Mouse (Mus musculus) MEL (cell line): ENCODE measurements at regions not wholly inside any gene's neighbourhood (a gene's known extent, or its start where the extent isn't known, plus 50 kb on each side); places are given as distances from the start of the nearest gene placed in this dataset.

Source experiments
- DNase-seq: peaks from one replicate; pipeline ENCODE4 v3.0.0; 2011; ENCODE audit warnings: low read depth, low spot score
- H3K27ac ChIP-seq: 2 replicates; pipeline ENCODE4 v1.5.1; 2012; ENCODE audit warnings: low read depth, mild to moderate bottlenecking, control low read depth, low read length, moderate library complexity; ENCODE audit not compliant: control insufficient read depth
- H3K27me3 ChIP-seq, 2 experiments: fragments of 150-350 bp in 1 of 2; sonication (generic) in 1 of 2; 2 replicates each; pipeline ENCODE4 v1.6.1; 2012; ENCODE audit warnings: low read length in 2 of 2, mild to moderate bottlenecking in 2 of 2, improper control_type of control experiment in 1 of 2, moderate library complexity in 1 of 2; ENCODE audit not compliant: insufficient read depth in 2 of 2, control insufficient read depth in 1 of 2
- H3K36me3 ChIP-seq, 2 experiments: 2 replicates each; pipeline ENCODE4 v1.6.1; 2012 to 2014; ENCODE audit warnings: low read length in 2 of 2, improper control_type of control experiment in 1 of 2, inconsistent platforms in 1 of 2, mild to moderate bottlenecking in 1 of 2; ENCODE audit not compliant: insufficient read depth in 2 of 2, control insufficient read depth in 1 of 2
- H3K4me1 ChIP-seq, 2 experiments: fragments of 150-350 bp in 1 of 2; sonication (generic) in 1 of 2; 2 replicates each; pipeline ENCODE4 v1.6.1; 2012; ENCODE audit warnings: low read length in 2 of 2, improper control_type of control experiment in 1 of 2, mild to moderate bottlenecking in 1 of 2; ENCODE audit not compliant: insufficient read depth in 2 of 2, control insufficient read depth in 1 of 2
- H3K4me3 ChIP-seq, 2 experiments: fragments of 150-350 bp in 1 of 2; sonication (generic) in 1 of 2; 2 replicates each; pipeline ENCODE4 v1.5.1; 2012; ENCODE audit warnings: low read depth in 2 of 2, low read length in 2 of 2, mild to moderate bottlenecking in 2 of 2, moderate library complexity in 2 of 2, control low read depth in 1 of 2, improper control_type of control experiment in 1 of 2; ENCODE audit not compliant: control insufficient read depth in 1 of 2, insufficient read depth in 1 of 2
- H3K79me2 ChIP-seq: 2 replicates; pipeline ENCODE4 v1.6.1; 2012; ENCODE audit warnings: mild to moderate bottlenecking, low read length, moderate library complexity; ENCODE audit not compliant: control insufficient read depth, poor library complexity, insufficient read depth
- H3K9ac ChIP-seq: 2 replicates; pipeline ENCODE4 v1.6.1; 2012; ENCODE audit warnings: low read depth, mild to moderate bottlenecking, control low read depth, low read length, moderate library complexity; ENCODE audit not compliant: control insufficient read depth, poor library complexity, severe bottlenecking
- H3K9me3 ChIP-seq: fragments of 150-350 bp; sonication (generic); replicated peaks from 2 replicates; pipeline ENCODE4 v1.6.1; 2012; ENCODE audit warnings: mild to moderate bottlenecking, low read length, improper control_type of control experiment, moderate library complexity; ENCODE audit not compliant: insufficient read depth
- CHD1 ChIP-seq: IDR thresholded peaks from 2 replicates; pipeline ENCODE4 v1.6.1; 2012; ENCODE audit warnings: low read depth, mild to moderate bottlenecking, inconsistent platforms, low read length, improper control_type of control experiment
- CTCF ChIP-seq, 3 experiments: IDR thresholded peaks in 2 of 3; conservative IDR thresholded peaks in 1 of 3; 2 replicates each; pipeline ENCODE4 v1.5.1; 2011 to 2012; ENCODE audit warnings: low read length in 3 of 3, low read depth in 2 of 3, mild to moderate bottlenecking in 2 of 3, improper control_type of control experiment in 1 of 3, inconsistent platforms in 1 of 3, mixed read lengths in 1 of 3, moderate library complexity in 1 of 3; ENCODE audit not compliant: control insufficient read depth in 1 of 3, insufficient read depth in 1 of 3, poor library complexity in 1 of 3, severe bottlenecking in 1 of 3
- E2F4 ChIP-seq: IDR thresholded peaks from 2 replicates; pipeline ENCODE4 v1.6.1; 2011; ENCODE audit warnings: low read depth, low read length, improper control_type of control experiment, borderline replicate concordance
- ELF1 ChIP-seq: IDR thresholded peaks from 2 replicates; pipeline ENCODE4 v1.6.1; 2014; ENCODE audit warnings: low read depth, mild to moderate bottlenecking, inconsistent platforms, low read length, improper control_type of control experiment, moderate library complexity
- EP300 ChIP-seq, 2 experiments: IDR thresholded peaks; 2 replicates each; pipeline ENCODE4 v1.6.1; 2011; ENCODE audit warnings: improper control_type of control experiment in 2 of 2, low read length in 2 of 2, low read depth in 1 of 2, mild to moderate bottlenecking in 1 of 2
- ETS1 ChIP-seq: IDR thresholded peaks from 2 replicates; pipeline ENCODE4 v1.6.1; 2012; ENCODE audit warnings: low read depth, mild to moderate bottlenecking, inconsistent platforms, low read length, improper control_type of control experiment, moderate library complexity
- GABPA ChIP-seq: IDR thresholded peaks from 2 replicates; pipeline ENCODE4 v1.6.1; 2012; ENCODE audit warnings: low read depth, mild to moderate bottlenecking, inconsistent platforms, low read length, improper control_type of control experiment, moderate library complexity
- GATA1 ChIP-seq: IDR thresholded peaks from 2 replicates; pipeline ENCODE4 v1.6.1; 2011; ENCODE audit warnings: low read depth, low read length, improper control_type of control experiment
- KAT2A ChIP-seq: conservative IDR thresholded peaks from 2 replicates; pipeline ENCODE4 v1.6.1; 2012; ENCODE audit warnings: low read depth, low read length, improper control_type of control experiment, inconsistent platforms
- MAX ChIP-seq: IDR thresholded peaks from 2 replicates; pipeline ENCODE4 v1.6.1; 2011; ENCODE audit warnings: low read length, improper control_type of control experiment
- MAZ ChIP-seq: IDR thresholded peaks from 2 replicates; pipeline ENCODE4 v1.6.1; 2012; ENCODE audit warnings: low read depth, mild to moderate bottlenecking, inconsistent platforms, low read length, improper control_type of control experiment
- MEF2A ChIP-seq: IDR thresholded peaks from 2 replicates; pipeline ENCODE4 v1.6.1; 2014; ENCODE audit warnings: low read depth, mild to moderate bottlenecking, inconsistent platforms, low read length, improper control_type of control experiment; ENCODE audit not compliant: poor library complexity, insufficient replicate concordance, severe bottlenecking; ENCODE audit errors: extremely low read depth
- MXI1 ChIP-seq: IDR thresholded peaks from 2 replicates; pipeline ENCODE4 v1.6.1; 2011; ENCODE audit warnings: mild to moderate bottlenecking, low read depth, low read length, improper control_type of control experiment
- MYC ChIP-seq: IDR thresholded peaks from 2 replicates; pipeline ENCODE4 v1.6.1; 2011; ENCODE audit warnings: low read depth, mild to moderate bottlenecking, low read length, improper control_type of control experiment, moderate library complexity
- POLR2A ChIP-seq, 2 experiments: IDR thresholded peaks; 2 replicates each; pipeline ENCODE4 v1.6.1; 2011 to 2012; ENCODE audit warnings: low read length in 2 of 2, mild to moderate bottlenecking in 2 of 2, control low read depth in 1 of 2, improper control_type of control experiment in 1 of 2, low read depth in 1 of 2, moderate library complexity in 1 of 2; ENCODE audit not compliant: control insufficient read depth in 1 of 2, insufficient read depth in 1 of 2, poor library complexity in 1 of 2
- POLR2AphosphoS5 ChIP-seq: IDR thresholded peaks from 2 replicates; pipeline ENCODE4 v1.6.1; 2012; ENCODE audit warnings: low read depth, borderline replicate concordance, mild to moderate bottlenecking, inconsistent platforms, low read length, moderate library complexity, mixed read lengths
- RAD21 ChIP-seq: IDR thresholded peaks from 2 replicates; pipeline ENCODE4 v1.6.1; 2011; ENCODE audit warnings: mild to moderate bottlenecking, low read depth, low read length, improper control_type of control experiment
- RCOR1 ChIP-seq: IDR thresholded peaks from 2 replicates; pipeline ENCODE4 v1.6.1; 2012; ENCODE audit warnings: low read depth, mild to moderate bottlenecking, inconsistent platforms, low read length, improper control_type of control experiment
- SIN3A ChIP-seq: IDR thresholded peaks from 2 replicates; pipeline ENCODE4 v1.6.1; 2012; ENCODE audit warnings: low read length, improper control_type of control experiment, inconsistent platforms
- TBP ChIP-seq: IDR thresholded peaks from 2 replicates; pipeline ENCODE4 v1.8.0; 2011; ENCODE audit warnings: low read depth, low read length, improper control_type of control experiment
- TCF12 ChIP-seq: IDR thresholded peaks from 2 replicates; pipeline ENCODE4 v1.6.1; 2014; ENCODE audit warnings: low read depth, mild to moderate bottlenecking, inconsistent platforms, low read length, improper control_type of control experiment, moderate library complexity
- UBTF ChIP-seq: IDR thresholded peaks from 2 replicates; pipeline ENCODE4 v1.6.1; 2012; ENCODE audit warnings: low read depth, mild to moderate bottlenecking, inconsistent platforms, low read length, improper control_type of control experiment, moderate library complexity, borderline replicate concordance; ENCODE audit not compliant: insufficient read depth
- ZC3H11A ChIP-seq: IDR thresholded peaks from 2 replicates; pipeline ENCODE4 v1.6.1; 2012; ENCODE audit warnings: low read depth, mild to moderate bottlenecking, inconsistent platforms, low read length, improper control_type of control experiment
- ZKSCAN1 ChIP-seq: IDR thresholded peaks from 2 replicates; pipeline ENCODE4 v1.6.1; 2012; ENCODE audit warnings: low read depth, mild to moderate bottlenecking, inconsistent platforms, low read length, improper control_type of control experiment, moderate library complexity
- ZMIZ1 ChIP-seq: IDR thresholded peaks from 2 replicates; pipeline ENCODE4 v1.6.1; 2012; ENCODE audit warnings: low read depth, mild to moderate bottlenecking, inconsistent platforms, low read length, improper control_type of control experiment, moderate library complexity
- ZNF384 ChIP-seq: IDR thresholded peaks from 2 replicates; pipeline ENCODE4 v1.6.1; 2012; ENCODE audit warnings: low read depth, mild to moderate bottlenecking, inconsistent platforms, low read length, improper control_type of control experiment

- Histone ChIP-seq H3K27ac (no peak overlapping the region), H3K9me3 (no peaks in the 10 kb centered on the region), H3K79me2 (no peaks in the 10 kb centered on the region), H3K4me1 (no peaks in the 10 kb centered on the region), H3K4me3 (no peak overlapping the region), H3K36me3 (no peaks in the 10 kb centered on the region), H3K27me3 (0 out of 4 replicates have a peak, but pooled peaks cover 0 to 1% of the 10 kb centered on the region in 2 experiments), H3K9ac (no peak overlapping the region)
- no peak for TF ChIP-seq MXI1
- no peak for TF ChIP-seq ELF1
- TF ChIP-seq POLR2A (IDR thresholded peaks at IDR 0.05; ENCODE audit: control insufficient read depth in 1 of 2, insufficient read depth in 1 of 2, low read depth in 1 of 2, low read length in 2 of 2, poor library complexity in 1 of 2), result no peak
- TF ChIP-seq TBP, result no peak
- TF ChIP-seq RAD21, result no peak
- TF ChIP-seq SIN3A, result no peak
- no peak for TF ChIP-seq MAX
- no peak for TF ChIP-seq MAZ
- no peak for TF ChIP-seq POLR2AphosphoS5
- TF ChIP-seq GATA1, result no peak
- no peak for TF ChIP-seq RCOR1
- TF ChIP-seq ZMIZ1, result no peak
- no peak for DNase-seq
These were observed 206.1 kb upstream of the Tle3 start for GRCm38 (mm10) chr9:61166115-61166514.

- Histone ChIP-seq H3K9ac (no peak overlapping the region), H3K9me3 (no peaks in the 10 kb centered on the region), H3K4me1 (no peaks in the 10 kb centered on the region), H3K79me2 (no peaks in the 10 kb centered on the region), H3K27me3 (0 out of 4 replicates have a peak, but pooled peaks cover 0 to 1% of the 10 kb centered on the region in 2 experiments), H3K4me3 (no peak overlapping the region), H3K36me3 (no peaks in the 10 kb centered on the region), H3K27ac (no peak overlapping the region)
- TF ChIP-seq MEF2A (no peak), MAZ (no peak), MYC (no peak), SIN3A (no peak), ZC3H11A (no peak), ZKSCAN1 (no peak), ETS1 (no peak), UBTF (no peak), CHD1 (no peak), GABPA (no peak), EP300 (IDR thresholded peaks at IDR 0.05; ENCODE audit: low read depth in 1 of 2, low read length in 2 of 2) (no peak), POLR2AphosphoS5 (no peak), TCF12 (no peak), E2F4 (no peak), KAT2A (no peak), CTCF (IDR thresholded peaks at IDR 0.05 in 2 of 3, conservative IDR thresholded peaks at IDR 0.05 in 1 of 3; ENCODE audit: control insufficient read depth in 1 of 3, insufficient read depth in 1 of 3, low read depth in 2 of 3, low read length in 3 of 3, poor library complexity in 1 of 3, severe bottlenecking in 1 of 3) (no peak), ZNF384 (no peak)
- DNase-seq, result no peak
These were observed 204.9 kb upstream of the Tle3 start for GRCm38 (mm10) chr9:61167097-61167842.
